Mouse (Mus musculus) myocyte (in vitro differentiated cells): Measurements from ENCODE around the gene Cers5.

ENCODE experiments used
- CEBPB ChIP-seq: IDR thresholded peaks from 2 replicates; pipeline ENCODE4 v1.6.1; 2011; ENCODE audit warnings: mild to moderate bottlenecking, moderate library complexity; ENCODE audit not compliant: poor library complexity, insufficient read depth, severe bottlenecking
- E2F4 ChIP-seq: IDR thresholded peaks from one replicate; pipeline ENCODE4 v1.6.1; 2011; ENCODE audit warnings: mild to moderate bottlenecking, control low read depth, moderate library complexity; ENCODE audit not compliant: insufficient read depth
- MAX ChIP-seq: IDR thresholded peaks from one replicate; pipeline ENCODE4 v1.6.1; 2011; ENCODE audit warnings: low read depth, mild to moderate bottlenecking, control low read depth
- MYOD1 ChIP-seq, 3 experiments: IDR thresholded peaks; one replicate each; pipeline ENCODE4 v1.6.1; 2011; ENCODE audit warnings: control low read depth in 2 of 3, low read depth in 2 of 3, mild to moderate bottlenecking in 2 of 3, moderate library complexity in 1 of 3; ENCODE audit not compliant: insufficient read length in 2 of 3, control insufficient read depth in 1 of 3
- MYOG ChIP-seq, 3 experiments: IDR thresholded peaks; one replicate each; pipeline ENCODE4 v1.6.1; 2011; ENCODE audit warnings: control low read depth in 2 of 3, low read depth in 2 of 3, mild to moderate bottlenecking in 2 of 3; ENCODE audit not compliant: insufficient read length in 2 of 3, control insufficient read depth in 1 of 3, insufficient read depth in 1 of 3
- POLR2A ChIP-seq: IDR thresholded peaks from one replicate; pipeline ENCODE4 v1.6.1; 2011; ENCODE audit warnings: low read depth, mild to moderate bottlenecking, control low read depth, moderate library complexity; ENCODE audit not compliant: insufficient read length
- SRF ChIP-seq: IDR thresholded peaks from one replicate; pipeline ENCODE4 v1.6.1; 2011; ENCODE audit warnings: low read depth; ENCODE audit not compliant: control insufficient read depth, insufficient read length
- TCF12 ChIP-seq: IDR thresholded peaks from one replicate; pipeline ENCODE4 v1.6.1; 2011; ENCODE audit warnings: mild to moderate bottlenecking, control low read depth; ENCODE audit not compliant: poor library complexity, insufficient read depth, severe bottlenecking

- TF ChIP-seq TCF12 (no peak), SRF (no peak), POLR2A (no peak), CEBPB (no peak), MYOG (IDR thresholded peaks at IDR 0.05; ENCODE audit: control insufficient read depth in 1 of 3, insufficient read depth in 1 of 3, insufficient read length in 2 of 3, low read depth in 2 of 3) (peak in 1 of 3 experiments; percentile 3), MAX (peak; percentile 20), MYOD1 (IDR thresholded peaks at IDR 0.05; ENCODE audit: control insufficient read depth in 1 of 3, insufficient read length in 2 of 3, low read depth in 2 of 3) (peak in 1 of 3 experiments; percentile 36), E2F4 (no peak)
Observed at GRCm38 (mm10) chr15:99771601-99772276, 946 bp downstream of the Cers5 start.
